Mouse (Mus musculus) ES-Bruce4 (cell line): Measurements from ENCODE around the gene Hoga1.

ENCODE experiments used
- CTCF ChIP-seq: IDR thresholded peaks from one replicate; pipeline ENCODE4 v1.8.1; 2011; ENCODE audit warnings: low read depth, low read length
- EP300 ChIP-seq: IDR thresholded peaks from 2 replicates; pipeline ENCODE4 v1.6.1; 2011; ENCODE audit warnings: low read depth, low read length; ENCODE audit not compliant: insufficient read depth
- POLR2A ChIP-seq: IDR thresholded peaks from one replicate; pipeline ENCODE4 v1.8.1; 2011; ENCODE audit warnings: low read length; ENCODE audit not compliant: insufficient read depth

DNA sequence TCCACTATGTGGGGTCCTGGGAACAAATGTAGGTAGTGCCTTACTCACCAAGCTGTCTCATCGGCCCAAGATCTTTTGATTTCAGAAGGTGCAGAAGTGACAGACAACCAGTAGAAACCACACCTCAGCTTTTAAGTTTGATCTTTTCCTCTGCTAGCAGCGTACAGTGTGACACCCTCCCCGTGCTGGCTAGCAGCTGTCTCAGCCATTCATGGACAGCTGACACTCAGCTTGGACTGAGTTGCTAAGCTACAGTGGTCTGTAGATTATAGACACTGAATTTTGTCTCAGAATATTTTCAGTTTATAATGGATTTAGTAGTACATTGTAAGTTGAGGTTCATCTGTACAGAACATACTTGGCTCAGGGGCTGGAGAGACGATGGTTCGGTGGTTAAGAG is 14.3 kb upstream of the Hoga1 start:
- TF ChIP-seq POLR2A = no peak
- TF ChIP-seq CTCF = no peak
- no peak for TF ChIP-seq EP300
